Mouse (Mus musculus): ENCODE data around the gene Yod1.

- no peak for TF ChIP-seq POLR2A (IDR thresholded peaks at IDR 0.05; ENCODE audit: low read depth, low read length)
- TF ChIP-seq CTCF (IDR thresholded peaks at IDR 0.05; ENCODE audit: extremely low read depth, insufficient read length, insufficient replicate concordance, low read depth, low read length): no peak
Observed at GRCm38 (mm10) chr1:130746819-130747218, 29.7 kb downstream of the Yod1 start.
